Mouse (Mus musculus): ENCODE results near the gene Olfr1410.

DNA sequence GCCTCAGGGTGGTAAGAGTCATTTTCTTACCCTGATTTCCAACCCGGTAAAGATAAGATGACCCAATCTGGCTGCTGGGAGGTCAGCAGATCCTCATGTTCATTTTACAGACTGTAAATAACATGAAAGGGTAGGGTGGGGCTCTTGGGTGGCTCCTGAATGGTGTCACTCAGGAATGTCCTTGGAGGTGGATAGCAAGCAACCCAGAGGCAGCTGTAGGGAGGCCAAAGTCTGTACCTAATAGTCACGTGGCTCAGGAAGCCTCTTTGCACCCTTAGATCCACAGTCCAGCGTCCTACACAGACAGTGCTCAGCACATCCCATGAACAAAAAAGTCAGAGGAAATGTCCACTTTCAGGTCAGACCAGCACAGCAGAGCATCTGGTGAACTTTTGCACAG lies 9.6 kb upstream of the Olfr1410 start:
- no peak for TF ChIP-seq CTCF (IDR thresholded peaks at IDR 0.05; ENCODE audit: borderline replicate concordance, extremely low read depth, insufficient read depth, insufficient read length)
- no peak for TF ChIP-seq POLR2A (IDR thresholded peaks at IDR 0.05; ENCODE audit: borderline replicate concordance, extremely low read depth, insufficient read depth, insufficient read length, poor library complexity, severe bottlenecking)

All from brain, embryonic 14.5 days (tissue).